Mouse (Mus musculus): ENCODE measurements at regions not wholly inside any gene's neighbourhood (a gene's known extent, or its start where the extent isn't known, plus 50 kb on each side); places are given as distances from the start of the nearest gene placed in this dataset.
"Not testable (repeated sequence)": the region's sequence is repeated elsewhere in the genome, so short reads cannot be mapped to it uniquely, and the experiment has no call there.

- DNase-seq (ENCODE audit: low read depth), result peak; percentile 22
Observed at GRCm38 (mm10) chr3:80079801-80080418, 195.6 kb downstream of the Fam198b start.

GRCm38 (mm10) chr3:80081210-80081609 lies 196.9 kb downstream of the Fam198b start:
- DNase-seq (ENCODE audit: low read depth), result no peak

GRCm38 (mm10) chr3:80082780-80083519 lies 198.6 kb downstream of the Fam198b start:
- no peak for DNase-seq (ENCODE audit: low read depth)

- DNase-seq (ENCODE audit: low read depth), result no peak
Observed at GRCm38 (mm10) chr3:80084168-80084567, 199.8 kb downstream of the Fam198b start.

- DNase-seq (ENCODE audit: low read depth), result no peak
Observed at GRCm38 (mm10) chr3:80099625-80100024, 215.3 kb downstream of the Fam198b start.

- DNase-seq (ENCODE audit: low read depth), result no peak
Observed at GRCm38 (mm10) chr3:80120177-80120736, 235.9 kb downstream of the Fam198b start.

GRCm38 (mm10) chr3:80123666-80124065 lies 239.3 kb downstream of the Fam198b start:
- DNase-seq (ENCODE audit: low read depth), result no peak

GRCm38 (mm10) chr3:80124621-80125020 lies 240.3 kb downstream of the Fam198b start:
- no peak for DNase-seq (ENCODE audit: low read depth)

GRCm38 (mm10) chr3:80141697-80142096 lies 257.4 kb downstream of the Fam198b start:
- no peak for DNase-seq (ENCODE audit: low read depth)

GRCm38 (mm10) chr3:80160473-80160872 lies 276.1 kb downstream of the Fam198b start:
- no peak for DNase-seq (ENCODE audit: low read depth)

- DNase-seq (ENCODE audit: low read depth), result no peak
Observed at GRCm38 (mm10) chr3:80181749-80182148, 297.4 kb downstream of the Fam198b start.

GRCm38 (mm10) chr3:80182161-80182560 lies 297.8 kb downstream of the Fam198b start:
- DNase-seq (ENCODE audit: low read depth), result not testable (repeated sequence)

GRCm38 (mm10) chr3:80187406-80187805 lies 303.1 kb downstream of the Fam198b start:
- DNase-seq (ENCODE audit: low read depth), result no peak

- no peak for DNase-seq (ENCODE audit: low read depth)
Observed at GRCm38 (mm10) chr3:80200904-80201303, 316.6 kb downstream of the Fam198b start.

GRCm38 (mm10) chr3:80204821-80205220 lies 320.5 kb downstream of the Fam198b start:
- no peak for DNase-seq (ENCODE audit: low read depth)

GRCm38 (mm10) chr3:80205351-80205750 lies 321.0 kb downstream of the Fam198b start:
- DNase-seq (ENCODE audit: low read depth), result no peak

- no peak for DNase-seq (ENCODE audit: low read depth)
Observed at GRCm38 (mm10) chr3:80207022-80207421, 322.7 kb downstream of the Fam198b start.

- DNase-seq (ENCODE audit: low read depth), result no peak
Observed at GRCm38 (mm10) chr3:80208028-80208427, 323.7 kb downstream of the Fam198b start.

- no peak for DNase-seq (ENCODE audit: low read depth)
Observed at GRCm38 (mm10) chr3:80209596-80209995, 325.3 kb downstream of the Fam198b start.

GRCm38 (mm10) chr3:80211323-80212109 lies 327.2 kb downstream of the Fam198b start:
- DNase-seq (ENCODE audit: low read depth), result no peak

- DNase-seq (ENCODE audit: low read depth), result no peak
Observed at GRCm38 (mm10) chr3:80248611-80249010, 364.3 kb downstream of the Fam198b start.

GRCm38 (mm10) chr3:80249974-80250373 lies 365.6 kb downstream of the Fam198b start:
- no peak for DNase-seq (ENCODE audit: low read depth)

- no peak for DNase-seq (ENCODE audit: low read depth)
Observed at GRCm38 (mm10) chr3:80255304-80255703, 371.0 kb downstream of the Fam198b start.
